Mouse (Mus musculus) neural tube, embryonic 14.5 days (tissue): ENCODE data around the gene Kif13a. TPM values are rescaled to one million over a fixed set of nuclear protein-coding genes. Genes with fewer than 3 reads are reported as not detected.

ENCODE experiments used
- ATAC-seq: fragments of 200-750 bp; cut with Nextera tagmentation; 2 replicates; pipeline ENCODE4 v1.8.0; 2017; ENCODE audit warnings: low read depth, mild to moderate bottlenecking, moderate TSS enrichment, moderate library complexity
- H3K27ac ChIP-seq: fragments of 300-500 bp; sonication (generic); 2 replicates; pipeline ENCODE4 v1.5.1; 2014; ENCODE audit warnings: low read depth, mild to moderate bottlenecking, control low read depth, low read length, moderate library complexity, mixed read lengths
- H3K27me3 ChIP-seq: fragments of 300-500 bp; sonication (generic); 2 replicates; pipeline ENCODE4 v1.6.1; 2014; ENCODE audit warnings: low read length; ENCODE audit not compliant: control insufficient read depth, insufficient read depth
- H3K36me3 ChIP-seq: fragments of 300-500 bp; sonication (generic); 2 replicates; pipeline ENCODE4 v1.6.1; 2014; ENCODE audit warnings: low read length, mixed read lengths; ENCODE audit not compliant: control insufficient read depth, insufficient read depth
- H3K4me1 ChIP-seq: fragments of 300-500 bp; sonication (generic); 2 replicates; pipeline ENCODE4 v1.6.1; 2014; ENCODE audit warnings: low read length; ENCODE audit not compliant: control insufficient read depth, insufficient read depth
- H3K4me2 ChIP-seq: fragments of 300-500 bp; sonication (generic); 2 replicates; pipeline ENCODE4 v1.6.1; 2014; ENCODE audit warnings: mild to moderate bottlenecking, low read depth, low read length, control low read depth
- H3K4me3 ChIP-seq: fragments of 300-500 bp; sonication (generic); 2 replicates; pipeline ENCODE4 v1.5.1; 2014; ENCODE audit warnings: low read depth, low read length, control low read depth, mixed read lengths
- H3K9ac ChIP-seq: fragments of 300-500 bp; sonication (generic); replicated peaks from 2 replicates; pipeline ENCODE4 v1.6.1; 2014; ENCODE audit warnings: low read depth, mild to moderate bottlenecking, control low read depth, low read length, mixed read lengths
- H3K9me3 ChIP-seq: fragments of 300-500 bp; sonication (generic); 2 replicates; pipeline ENCODE4 v1.6.1; 2016; ENCODE audit warnings: low read length; ENCODE audit not compliant: control insufficient read depth
- WGBS: fragments of 180-500 bp; shearing (Covaris S2); extraction: QIAGEN DNeasy Blood & Tissue Kit; methylation state at CpG from one replicate; pipeline ENCODE4 v1.1.7; 2014; 5-methylcytosine and 5-hydroxymethylcytosine counted together
- polyA plus RNA-seq: library from polyadenylated mRNA; unstranded; fragments of >200 nt; fragmentation: Nextera tagmentation; extraction: Ambion mirVana; gene quantifications from 2 replicates; pipeline ENCODE4 v1.2.1, GENCODE M21; 2014

The Kif13a gene
- polyA plus RNA-seq, 1 experiment from 2014 or later = 10.4 TPM

DNA sequence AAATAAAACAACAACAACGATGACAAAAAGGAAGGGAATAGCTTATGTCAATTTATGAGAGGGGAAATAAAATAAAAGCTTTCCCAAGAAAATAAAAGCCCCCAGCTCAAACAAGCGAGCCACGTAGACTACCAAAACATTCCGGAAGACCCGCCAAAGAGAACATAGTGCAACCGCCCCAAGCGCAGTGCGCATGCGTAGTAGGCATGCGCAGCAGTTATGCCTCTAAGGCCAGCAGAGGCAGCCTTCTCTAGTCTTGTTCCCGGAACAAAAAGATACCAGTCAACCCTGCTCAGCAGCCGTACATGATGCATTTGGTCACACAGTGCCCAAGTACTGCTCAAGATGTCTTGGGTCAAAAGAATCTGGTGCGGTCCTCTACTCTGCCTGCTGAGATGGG lies 171.0 kb downstream of the Kif13a start:
- H3K27ac ChIP-seq = no peak overlapping the region
- no peaks in the 10 kb centered on the region for H3K4me1 ChIP-seq
- WGBS = 93% methylated on average over 13 of the region's 13 CpGs
- no peak overlapping the region for H3K4me2 ChIP-seq
- no peak overlapping the region for H3K4me3 ChIP-seq
- peaks cover 12% of the 10 kb centered on the region; the same call in 1 of the 2 replicates for H3K36me3 ChIP-seq
- H3K9ac ChIP-seq = no peak overlapping the region
- H3K27me3 ChIP-seq = no peaks in the 10 kb centered on the region
- H3K9me3 ChIP-seq = no peaks in the 10 kb centered on the region
- ATAC-seq = no peak

DNA sequence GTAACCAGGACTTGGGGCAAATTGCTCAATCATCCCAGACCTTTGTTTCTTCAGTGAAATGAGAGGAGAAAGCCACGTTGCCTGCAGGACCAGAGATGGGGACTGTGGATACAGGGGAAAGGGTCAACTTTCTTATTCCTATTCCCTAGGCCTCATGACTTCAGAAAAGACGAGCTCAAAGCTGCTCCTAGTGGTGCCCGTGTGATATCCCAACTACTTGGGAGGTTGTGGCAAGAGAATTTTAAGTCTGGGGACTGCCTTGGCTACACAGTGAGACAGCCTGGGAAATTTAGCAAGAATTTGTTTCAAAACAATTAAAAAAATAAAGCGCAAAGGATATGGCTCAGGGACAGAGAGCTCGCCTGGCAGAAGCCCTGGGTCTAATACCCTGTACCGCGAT lies 171.7 kb downstream of the Kif13a start:
- WGBS = 89% methylated on average over 7 of the region's 7 CpGs
- H3K4me3 ChIP-seq = no peak overlapping the region
- no peaks in the 10 kb centered on the region for H3K27me3 ChIP-seq
- no peak overlapping the region for H3K4me2 ChIP-seq
- no peak for ATAC-seq
- peaks cover 12% of the 10 kb centered on the region; the same call in 1 of the 2 replicates for H3K36me3 ChIP-seq
- H3K9me3 ChIP-seq = no peaks in the 10 kb centered on the region
- H3K9ac ChIP-seq = no peak overlapping the region
- H3K4me1 ChIP-seq = no peaks in the 10 kb centered on the region
- H3K27ac ChIP-seq = no peak overlapping the region

DNA sequence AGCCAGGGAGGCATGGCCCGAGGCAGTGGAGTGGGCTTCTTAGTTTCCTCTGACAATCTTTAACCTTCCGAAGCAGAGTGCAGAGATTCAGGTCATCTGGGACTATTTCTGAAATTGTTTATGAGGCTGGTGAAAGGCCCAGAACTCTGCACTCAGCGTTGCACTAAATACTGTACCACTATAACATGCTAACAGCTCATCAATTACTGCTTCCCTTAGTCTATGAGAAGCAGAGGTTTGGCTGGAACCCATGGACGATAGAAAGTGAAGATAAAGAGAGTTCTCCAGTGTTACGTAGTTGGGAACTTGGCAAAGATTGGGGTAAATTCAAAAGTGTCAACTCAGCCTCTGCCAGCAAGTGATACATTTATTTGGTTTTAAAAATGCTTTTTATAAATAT lies 176.4 kb downstream of the Kif13a start:
- peaks cover 12% of the 10 kb centered on the region for H3K36me3 ChIP-seq
- H3K4me2 ChIP-seq = no peak overlapping the region
- no peaks in the 10 kb centered on the region for H3K9me3 ChIP-seq
- H3K27ac ChIP-seq = no peak overlapping the region
- 91% methylated on average over 5 of the region's 5 CpGs for WGBS
- no peak for ATAC-seq
- no peaks in the 10 kb centered on the region for H3K27me3 ChIP-seq
- no peaks in the 10 kb centered on the region for H3K4me1 ChIP-seq
- H3K9ac ChIP-seq = no peak overlapping the region
- H3K4me3 ChIP-seq = no peak overlapping the region

DNA sequence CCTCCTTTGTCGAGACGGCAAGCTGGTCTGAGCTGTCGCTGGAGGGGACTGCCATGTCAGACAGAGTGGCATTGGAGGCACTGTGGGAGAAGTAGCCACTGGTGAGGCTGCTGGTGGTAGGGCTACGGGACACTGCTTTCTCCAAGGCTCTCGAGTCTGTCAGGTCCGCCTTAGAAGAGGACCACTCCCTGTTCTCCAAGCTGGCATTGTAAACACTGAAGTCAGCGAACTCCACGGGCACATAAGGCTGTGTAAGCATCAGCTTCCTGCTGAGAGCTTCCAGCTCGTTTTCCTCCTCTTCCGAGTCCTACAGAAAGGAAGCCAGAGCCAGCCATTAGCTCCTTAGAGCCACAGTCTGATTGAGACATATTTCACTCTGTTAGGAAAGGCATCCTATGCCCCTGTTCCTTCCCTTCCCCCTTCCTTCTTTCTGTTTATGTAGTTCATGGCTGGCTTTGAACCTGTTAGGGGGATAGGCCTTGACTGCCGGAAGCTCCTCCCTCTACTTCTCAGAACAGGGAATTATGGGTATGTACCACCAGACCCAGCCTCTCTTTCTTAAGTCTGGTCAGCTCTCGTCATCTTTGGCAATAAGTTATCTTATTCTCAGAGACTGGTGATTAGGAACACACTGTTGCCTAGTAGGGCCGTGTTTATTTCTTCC lies 177.0 kb downstream of the Kif13a start:
- Histone ChIP-seq H3K9me3 (no peaks in the 10 kb centered on the region), H3K27me3 (no peaks in the 10 kb centered on the region), H3K4me2 (no peak overlapping the region), H3K4me1 (no peaks in the 10 kb centered on the region), H3K36me3 (peaks cover 12% of the 10 kb centered on the region), H3K27ac (no peak overlapping the region), H3K9ac (no peak overlapping the region), H3K4me3 (no peak overlapping the region)
- no peak for ATAC-seq
- 80% methylated on average over 13 of the region's 13 CpGs for WGBS

DNA sequence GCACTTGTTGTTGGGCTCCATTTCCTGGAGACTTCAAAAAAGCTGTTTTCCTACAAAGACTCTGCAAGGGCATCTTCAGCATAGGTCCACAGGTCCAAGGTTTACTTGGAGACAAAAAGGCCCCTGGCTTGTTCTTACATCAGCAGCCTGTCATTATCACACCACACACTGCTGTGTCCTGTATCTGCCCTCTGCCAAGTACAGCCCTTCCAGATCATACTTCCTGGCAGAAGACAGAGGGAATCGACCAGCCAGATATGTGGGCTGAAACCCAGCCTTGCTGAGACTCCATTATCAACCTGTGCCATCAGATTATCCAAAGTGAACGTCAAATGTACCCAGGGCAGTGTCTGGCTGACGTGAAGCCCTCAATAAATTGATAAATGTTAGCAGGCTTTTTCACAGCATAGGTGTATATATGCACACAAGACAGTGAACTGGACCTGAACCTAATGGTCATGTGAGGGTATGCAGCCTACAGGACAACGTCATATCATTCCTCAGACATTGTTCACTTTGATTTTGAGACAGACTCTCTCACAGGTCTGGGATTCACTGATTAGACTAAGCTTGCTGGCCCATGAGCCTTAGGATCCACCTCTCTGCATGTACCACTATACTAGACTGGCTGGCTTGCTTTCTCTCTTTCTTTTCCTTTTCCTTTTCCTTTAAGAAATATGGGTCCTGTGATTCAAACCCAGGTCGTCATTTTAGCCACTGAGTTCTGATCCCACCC lies 181.4 kb downstream of the Kif13a start:
- H3K4me1 ChIP-seq = no peaks in the 10 kb centered on the region
- ATAC-seq = no peak
- no peaks in the 10 kb centered on the region for H3K9me3 ChIP-seq
- no peak overlapping the region for H3K4me3 ChIP-seq
- no peak overlapping the region for H3K27ac ChIP-seq
- H3K27me3 ChIP-seq = no peaks in the 10 kb centered on the region
- no peak overlapping the region for H3K4me2 ChIP-seq
- peaks cover 12% of the 10 kb centered on the region for H3K36me3 ChIP-seq
- no peak overlapping the region for H3K9ac ChIP-seq
- 90% methylated on average over 5 of the region's 5 CpGs for WGBS

DNA sequence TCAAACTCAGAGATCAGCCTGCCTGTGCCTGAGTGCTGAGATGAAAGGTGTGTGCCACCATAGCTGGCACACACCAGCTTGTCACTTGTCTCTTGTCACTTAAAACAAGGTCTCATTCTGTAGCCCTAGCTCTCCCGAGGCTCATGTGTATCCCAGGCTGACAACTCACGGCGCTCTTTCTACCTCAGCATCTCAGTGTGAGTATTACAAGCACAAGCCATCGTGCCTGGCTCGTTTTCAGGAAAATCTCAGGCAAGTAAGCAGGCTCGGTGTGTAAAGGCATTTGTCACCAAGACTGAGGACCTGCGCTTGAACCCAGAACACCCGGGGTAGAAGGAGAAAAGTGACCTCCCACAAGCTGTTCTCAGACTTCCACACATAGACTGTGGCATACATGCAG lies 185.8 kb downstream of the Kif13a start:
- no peak overlapping the region for H3K27ac ChIP-seq
- no peaks in the 10 kb centered on the region for H3K27me3 ChIP-seq
- no peaks in the 10 kb centered on the region for H3K9me3 ChIP-seq
- no peak for ATAC-seq
- no peaks in the 10 kb centered on the region for H3K36me3 ChIP-seq
- H3K4me1 ChIP-seq = no peaks in the 10 kb centered on the region
- H3K9ac ChIP-seq = no peak overlapping the region
- no peak overlapping the region for H3K4me3 ChIP-seq
- H3K4me2 ChIP-seq = no peak overlapping the region
- 84% methylated on average over 8 of the region's 8 CpGs for WGBS

DNA sequence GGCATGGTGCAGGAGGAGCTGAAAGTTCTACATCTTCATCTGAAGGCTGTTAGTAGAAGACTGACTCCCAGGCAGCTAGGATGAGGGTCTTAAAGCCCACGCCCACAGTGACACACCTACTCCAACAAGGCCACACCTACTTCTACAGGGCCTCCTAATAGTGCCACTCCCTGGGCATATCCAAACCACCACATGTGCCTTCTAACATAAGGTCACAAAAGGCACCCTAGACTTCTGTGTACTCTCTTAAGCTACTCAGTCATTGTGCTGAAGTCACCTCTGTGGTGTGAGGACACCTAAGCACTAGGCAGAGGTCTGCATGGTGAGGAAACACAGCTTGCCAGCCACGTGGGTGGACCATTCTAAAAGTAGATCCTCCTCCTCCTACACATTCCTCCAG lies 187.3 kb downstream of the Kif13a start:
- no peaks in the 10 kb centered on the region for H3K4me1 ChIP-seq
- no peak overlapping the region for H3K4me3 ChIP-seq
- 75% methylated on average over 2 of the region's 2 CpGs for WGBS
- ATAC-seq = no peak
- H3K27ac ChIP-seq = no peak overlapping the region
- no peaks in the 10 kb centered on the region for H3K36me3 ChIP-seq
- no peaks in the 10 kb centered on the region for H3K27me3 ChIP-seq
- H3K4me2 ChIP-seq = no peak overlapping the region
- H3K9me3 ChIP-seq = no peaks in the 10 kb centered on the region
- no peak overlapping the region for H3K9ac ChIP-seq

DNA sequence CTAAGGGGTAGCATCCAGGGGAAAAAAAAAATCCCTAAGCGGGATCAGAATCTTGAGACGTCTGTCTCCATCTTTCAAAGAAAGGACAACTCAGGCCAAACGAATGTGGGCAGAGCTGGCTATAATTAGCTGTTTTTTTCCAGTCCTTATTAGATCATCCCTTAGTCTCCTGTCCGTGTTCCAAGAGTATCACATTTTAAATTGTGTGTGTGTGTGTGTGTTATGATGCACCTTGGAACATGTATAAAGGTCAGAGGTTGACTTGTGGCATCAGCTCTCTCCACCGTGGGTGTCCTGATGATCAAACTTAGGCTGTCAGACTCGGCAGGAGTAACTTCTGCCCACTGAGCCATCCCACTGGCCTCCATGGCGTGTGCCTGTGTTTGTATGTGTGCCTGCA lies 190.2 kb downstream of the Kif13a start:
- Histone ChIP-seq H3K4me1 (peaks cover 5% of the 10 kb centered on the region), H3K36me3 (no peaks in the 10 kb centered on the region), H3K9me3 (no peaks in the 10 kb centered on the region), H3K27ac (no peak overlapping the region), H3K4me3 (no peak overlapping the region), H3K4me2 (no peak overlapping the region), H3K27me3 (no peaks in the 10 kb centered on the region), H3K9ac (no peak overlapping the region)
- ATAC-seq = no peak
- 85% methylated on average over 7 of the region's 7 CpGs for WGBS

DNA sequence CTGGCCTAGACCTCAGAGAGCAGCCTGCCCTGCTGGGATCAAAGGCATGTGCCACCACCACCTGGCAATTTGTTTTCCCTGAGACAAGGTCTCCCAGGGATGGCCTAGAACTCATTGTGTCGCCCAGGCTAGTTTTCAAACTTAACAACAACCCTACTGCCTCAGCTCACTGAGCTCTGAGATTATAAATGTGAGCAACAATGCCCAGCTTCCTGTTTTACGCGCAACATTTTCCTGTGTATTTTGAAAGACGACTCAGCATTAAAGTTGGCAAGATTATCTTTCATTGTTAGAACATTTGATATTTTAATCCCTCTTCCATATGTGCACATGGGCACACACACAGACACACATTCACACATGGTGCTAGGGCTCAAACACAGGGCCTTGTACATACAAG lies 192.2 kb downstream of the Kif13a start:
- ATAC-seq = no peak
- Histone ChIP-seq H3K4me3 (no peak overlapping the region), H3K4me1 (peaks cover 5% of the 10 kb centered on the region), H3K27ac (no peak overlapping the region), H3K36me3 (no peaks in the 10 kb centered on the region), H3K9me3 (no peaks in the 10 kb centered on the region), H3K9ac (no peak overlapping the region), H3K4me2 (no peak overlapping the region), H3K27me3 (no peaks in the 10 kb centered on the region)
- 84% methylated on average over 4 of the region's 4 CpGs for WGBS
